Mouse (Mus musculus) CH12.LX (cell line): ENCODE measurements around the gene Arfgap3. TPM values are rescaled to one million over a fixed set of nuclear protein-coding genes. Genes with fewer than 3 reads are reported as not detected.

Experiments used
- DNase-seq: peaks from one replicate; pipeline ENCODE4 v3.0.0-alpha.2; 2013; ENCODE audit errors: extremely low read depth
- H3K27ac ChIP-seq: 2 replicates; pipeline ENCODE4 v1.5.1; 2012; ENCODE audit warnings: low read depth, mild to moderate bottlenecking, control low read depth, moderate library complexity; ENCODE audit not compliant: insufficient read depth
- H3K27me3 ChIP-seq: replicated peaks from 2 replicates; pipeline ENCODE3; 2012; ENCODE audit warnings: inconsistent platforms
- H3K36me3 ChIP-seq, 2 experiments: replicated peaks in 1 of 2; 2 replicates each; pipeline versions ENCODE3 to v1.6.1; 2012; ENCODE audit warnings: inconsistent platforms in 1 of 2, low read length in 1 of 2, mild to moderate bottlenecking in 1 of 2, mixed read lengths in 1 of 2, moderate library complexity in 1 of 2; ENCODE audit not compliant: control insufficient read depth in 1 of 2, insufficient read depth in 1 of 2
- H3K4me1 ChIP-seq, 2 experiments: 2 replicates each; pipeline ENCODE4 v1.6.1; 2012; ENCODE audit warnings: inconsistent platforms in 1 of 2, moderate library complexity in 1 of 2; ENCODE audit not compliant: insufficient read depth in 2 of 2, control insufficient read depth in 1 of 2
- H3K4me2 ChIP-seq: 2 replicates; pipeline ENCODE4 v1.6.1; 2012; ENCODE audit warnings: low read depth, mild to moderate bottlenecking, control low read depth; ENCODE audit not compliant: poor library complexity, insufficient read depth, severe bottlenecking
- H3K4me3 ChIP-seq, 3 experiments: fragments of 150-350 bp in 1 of 3; sonication (generic) in 1 of 3; replicated peaks in 1 of 3; 2 replicates each; pipeline versions ENCODE3 to v1.5.1; 2011 to 2012; ENCODE audit warnings: low read depth in 2 of 3, low read length in 2 of 3, mild to moderate bottlenecking in 2 of 3, moderate library complexity in 2 of 3, control low read depth in 1 of 3, improper control_type of control experiment in 1 of 3, inconsistent platforms in 1 of 3, mixed read lengths in 1 of 3; ENCODE audit not compliant: poor library complexity in 1 of 3
- H3K79me2 ChIP-seq: replicated peaks from 2 replicates; pipeline ENCODE4 v1.6.1; 2012; ENCODE audit warnings: mild to moderate bottlenecking, moderate library complexity; ENCODE audit not compliant: control insufficient read depth, poor library complexity, insufficient read depth, severe bottlenecking; ENCODE audit errors: extremely low read depth
- H3K9ac ChIP-seq: 2 replicates; pipeline ENCODE4 v1.6.1; 2012; ENCODE audit warnings: low read depth, mild to moderate bottlenecking, control low read depth, moderate library complexity; ENCODE audit not compliant: insufficient read depth
- H3K9me3 ChIP-seq: replicated peaks from 2 replicates; pipeline ENCODE3; 2012; ENCODE audit warnings: low read length, inconsistent platforms, mixed read lengths
- BHLHE40 ChIP-seq: IDR thresholded peaks from 2 replicates; pipeline ENCODE4 v1.6.1; 2011; ENCODE audit warnings: mild to moderate bottlenecking, low read depth, low read length, improper control_type of control experiment
- CHD1 ChIP-seq: IDR thresholded peaks from 2 replicates; pipeline ENCODE4 v1.6.1; 2012; ENCODE audit warnings: low read depth, low read length, improper control_type of control experiment, inconsistent platforms
- CHD2 ChIP-seq: IDR thresholded peaks from 2 replicates; pipeline ENCODE4 v1.6.1; 2011; ENCODE audit warnings: low read length, improper control_type of control experiment
- CTCF ChIP-seq, 2 experiments: IDR thresholded peaks in 1 of 2; conservative IDR thresholded peaks in 1 of 2; 2 replicates each; pipeline ENCODE4 v1.5.1; 2011 to 2012; ENCODE audit warnings: low read depth in 2 of 2, low read length in 2 of 2, improper control_type of control experiment in 1 of 2, inconsistent platforms in 1 of 2, mild to moderate bottlenecking in 1 of 2, moderate library complexity in 1 of 2
- E2F4 ChIP-seq: IDR thresholded peaks from 2 replicates; pipeline ENCODE4 v1.6.1; 2011; ENCODE audit warnings: low read depth, low read length, improper control_type of control experiment; ENCODE audit not compliant: insufficient replicate concordance
- ELF1 ChIP-seq: IDR thresholded peaks from 2 replicates; pipeline ENCODE4 v1.6.1; 2014; ENCODE audit warnings: low read depth, mild to moderate bottlenecking, inconsistent platforms, low read length, improper control_type of control experiment
- EP300 ChIP-seq: IDR thresholded peaks from 2 replicates; pipeline ENCODE4 v1.6.1; 2011; ENCODE audit warnings: low read length, improper control_type of control experiment
- ETS1 ChIP-seq: conservative IDR thresholded peaks from 2 replicates; pipeline ENCODE4 v1.6.1; 2012; ENCODE audit warnings: low read depth, mild to moderate bottlenecking, inconsistent platforms, low read length, improper control_type of control experiment, moderate library complexity
- GABPA ChIP-seq: IDR thresholded peaks from 2 replicates; pipeline ENCODE4 v1.6.1; 2012; ENCODE audit warnings: low read depth, low read length, improper control_type of control experiment, inconsistent platforms; ENCODE audit not compliant: insufficient replicate concordance
- HCFC1 ChIP-seq: IDR thresholded peaks from 2 replicates; pipeline ENCODE4 v1.6.1; 2012; ENCODE audit warnings: low read depth, mild to moderate bottlenecking, inconsistent platforms, low read length, improper control_type of control experiment
- JUN ChIP-seq: IDR thresholded peaks from 2 replicates; pipeline ENCODE4 v1.6.1; 2011; ENCODE audit warnings: low read depth, mild to moderate bottlenecking, low read length, improper control_type of control experiment, moderate library complexity; ENCODE audit not compliant: insufficient read depth
- JUND ChIP-seq: conservative IDR thresholded peaks from 2 replicates; pipeline ENCODE4 v1.6.1; 2011; ENCODE audit warnings: low read depth, low read length, improper control_type of control experiment
- KAT2A ChIP-seq: IDR thresholded peaks from 2 replicates; pipeline ENCODE4 v1.6.1; 2012; ENCODE audit warnings: low read length, improper control_type of control experiment, inconsistent platforms; ENCODE audit not compliant: insufficient replicate concordance
- MAFK ChIP-seq: IDR thresholded peaks from 2 replicates; pipeline ENCODE4 v1.6.1; 2011; ENCODE audit warnings: low read length, improper control_type of control experiment; ENCODE audit not compliant: insufficient replicate concordance
- MAX ChIP-seq: IDR thresholded peaks from 2 replicates; pipeline ENCODE4 v1.6.1; 2011; ENCODE audit warnings: low read length, improper control_type of control experiment
- MAZ ChIP-seq: IDR thresholded peaks from 2 replicates; pipeline ENCODE4 v1.6.1; 2012; ENCODE audit warnings: low read depth, mild to moderate bottlenecking, inconsistent platforms, low read length, improper control_type of control experiment, moderate library complexity
- MEF2A ChIP-seq: IDR thresholded peaks from 2 replicates; pipeline ENCODE4 v1.6.1; 2014; ENCODE audit warnings: low read depth, mild to moderate bottlenecking, inconsistent platforms, low read length, improper control_type of control experiment, borderline replicate concordance
- MXI1 ChIP-seq: IDR thresholded peaks from 2 replicates; pipeline ENCODE4 v1.6.1; 2011; ENCODE audit warnings: mild to moderate bottlenecking, low read depth, low read length, improper control_type of control experiment
- NELFE ChIP-seq: IDR thresholded peaks from 2 replicates; pipeline ENCODE4 v1.6.1; 2011; ENCODE audit warnings: low read depth, low read length, improper control_type of control experiment
- PAX5 ChIP-seq: IDR thresholded peaks from 2 replicates; pipeline ENCODE4 v1.6.1; 2012; ENCODE audit warnings: low read length, inconsistent platforms, mixed read lengths
- POLR2A ChIP-seq: IDR thresholded peaks from 2 replicates; pipeline ENCODE4 v1.6.1; 2011; ENCODE audit warnings: low read depth, mild to moderate bottlenecking, improper control_type of control experiment, low read length
- POLR2AphosphoS2 ChIP-seq: IDR thresholded peaks from 2 replicates; pipeline ENCODE4 v1.6.1; 2011; ENCODE audit warnings: low read depth, low read length, improper control_type of control experiment
- RAD21 ChIP-seq: IDR thresholded peaks from 2 replicates; pipeline ENCODE4 v1.6.1; 2011; ENCODE audit warnings: low read depth, mild to moderate bottlenecking, low read length, improper control_type of control experiment, moderate library complexity
- RCOR1 ChIP-seq: conservative IDR thresholded peaks from 2 replicates; pipeline ENCODE4 v1.6.1; 2012; ENCODE audit warnings: low read depth, mild to moderate bottlenecking, inconsistent platforms, low read length, improper control_type of control experiment
- SIN3A ChIP-seq: IDR thresholded peaks from 2 replicates; pipeline ENCODE4 v1.6.1; 2012; ENCODE audit warnings: low read length, improper control_type of control experiment, inconsistent platforms
- TBP ChIP-seq: conservative IDR thresholded peaks from 2 replicates; pipeline ENCODE4 v1.6.1; 2011; ENCODE audit warnings: low read depth, low read length, improper control_type of control experiment
- USF1 ChIP-seq: IDR thresholded peaks from 2 replicates; pipeline ENCODE4 v1.6.1; 2014; ENCODE audit warnings: low read depth, mild to moderate bottlenecking, inconsistent platforms, low read length, improper control_type of control experiment
- USF2 ChIP-seq: conservative IDR thresholded peaks from 2 replicates; pipeline ENCODE4 v1.6.1; 2011; ENCODE audit warnings: low read depth, low read length, improper control_type of control experiment
- ZC3H11A ChIP-seq: IDR thresholded peaks from 2 replicates; pipeline ENCODE4 v1.6.1; 2012; ENCODE audit warnings: low read depth, mild to moderate bottlenecking, inconsistent platforms, low read length, improper control_type of control experiment
- ZKSCAN1 ChIP-seq: IDR thresholded peaks from 2 replicates; pipeline ENCODE4 v1.6.1; 2012; ENCODE audit warnings: low read depth, inconsistent platforms, low read length, improper control_type of control experiment, borderline replicate concordance
- ZMIZ1 ChIP-seq: IDR thresholded peaks from 2 replicates; pipeline ENCODE4 v1.6.1; 2012; ENCODE audit warnings: low read depth, mild to moderate bottlenecking, inconsistent platforms, low read length, improper control_type of control experiment
- ZNF384 ChIP-seq: IDR thresholded peaks from 2 replicates; pipeline ENCODE4 v1.6.1; 2012; ENCODE audit warnings: low read depth, low read length, improper control_type of control experiment, inconsistent platforms
- dilution Hi-C: fragments of 300-500 bp; cut with MboI; formaldehyde crosslinking; loops from 2 replicates; pipeline ENCODE4 v1.14.3; 2020; ENCODE audit warnings: low sequenced_read_pairs; ENCODE audit not compliant: extremely low pct_unique_long_range_greater_than_20kb, extremely low pct_ligation_motif_present
- in situ Hi-C: fragments of 300-500 bp; cut with MboI; formaldehyde crosslinking; loops from 3 replicates; pipeline ENCODE4 v1.14.3; 2019; ENCODE audit warnings: low sequenced_read_pairs, low pct_ligation_motif_present, low pct_unique_long_range_greater_than_20kb, mixed read lengths
- polyA plus RNA-seq: library from polyadenylated mRNA; unstranded; fragments of >175 nt; gene quantifications from 2 replicates; pipeline ENCODE4 v1.2.1, GENCODE M21; 2012; ENCODE audit warnings: low read depth; ENCODE audit not compliant: insufficient read length
- total RNA-seq, 2 experiments: library from RNA; depleted of rRNA; stranded (reverse); fragments of 300-350 nt in 1 of 2; fragments of >200 nt in 1 of 2; gene quantifications; 2 replicates each; pipeline ENCODE4 v1.2.3; 2012 to 2014

Gene Arfgap3
- total and polyA plus RNA-seq, 3 experiments, result 11.0 to 21.7 (median 20.3) TPM

DNA sequence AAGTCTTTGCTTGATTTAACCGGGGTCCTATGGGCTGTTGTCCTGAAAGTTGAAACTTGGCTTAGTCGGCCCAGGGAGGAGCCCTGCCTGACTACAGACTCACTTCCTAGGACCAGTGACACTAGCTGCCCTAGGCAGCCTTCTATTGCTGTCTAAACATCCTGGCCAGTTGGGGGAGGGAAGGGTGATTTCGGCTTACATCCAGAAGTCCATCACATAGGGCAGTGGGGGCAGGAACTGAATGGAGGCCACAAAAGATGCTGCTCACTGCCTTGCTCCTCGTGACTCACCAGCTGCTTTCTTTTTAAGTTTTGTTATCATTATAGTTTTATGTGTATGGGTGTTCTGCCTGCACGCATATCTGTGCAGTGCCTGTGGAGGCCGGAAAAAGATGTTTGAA lies 56.9 kb downstream of the Arfgap3 start:
- TF ChIP-seq ZC3H11A (no peak), MAFK (no peak), ZNF384 (no peak), POLR2AphosphoS2 (no peak), EP300 (no peak), JUN (no peak), MAZ (no peak), ZMIZ1 (no peak)
- peaks cover 0 to 4% of the 10 kb centered on the region in 2 experiments for H3K36me3 ChIP-seq
- H3K4me2 ChIP-seq, result no peak overlapping the region
- in situ Hi-C loops, result no loop called here
- no peak overlapping the region for H3K9ac ChIP-seq
- H3K4me3 ChIP-seq, result no peak overlapping the region
- no peak for DNase-seq
- no peaks in the 10 kb centered on the region for H3K79me2 ChIP-seq
- no peak overlapping the region for H3K27ac ChIP-seq
- H3K27me3 ChIP-seq, result no peaks in the 10 kb centered on the region
- H3K9me3 ChIP-seq, result peaks cover 10% of the 10 kb centered on the region
- dilution Hi-C loops, result no loop called here
- H3K4me1 ChIP-seq, result peaks cover 36 to 66% of the 10 kb centered on the region in 2 experiments

DNA sequence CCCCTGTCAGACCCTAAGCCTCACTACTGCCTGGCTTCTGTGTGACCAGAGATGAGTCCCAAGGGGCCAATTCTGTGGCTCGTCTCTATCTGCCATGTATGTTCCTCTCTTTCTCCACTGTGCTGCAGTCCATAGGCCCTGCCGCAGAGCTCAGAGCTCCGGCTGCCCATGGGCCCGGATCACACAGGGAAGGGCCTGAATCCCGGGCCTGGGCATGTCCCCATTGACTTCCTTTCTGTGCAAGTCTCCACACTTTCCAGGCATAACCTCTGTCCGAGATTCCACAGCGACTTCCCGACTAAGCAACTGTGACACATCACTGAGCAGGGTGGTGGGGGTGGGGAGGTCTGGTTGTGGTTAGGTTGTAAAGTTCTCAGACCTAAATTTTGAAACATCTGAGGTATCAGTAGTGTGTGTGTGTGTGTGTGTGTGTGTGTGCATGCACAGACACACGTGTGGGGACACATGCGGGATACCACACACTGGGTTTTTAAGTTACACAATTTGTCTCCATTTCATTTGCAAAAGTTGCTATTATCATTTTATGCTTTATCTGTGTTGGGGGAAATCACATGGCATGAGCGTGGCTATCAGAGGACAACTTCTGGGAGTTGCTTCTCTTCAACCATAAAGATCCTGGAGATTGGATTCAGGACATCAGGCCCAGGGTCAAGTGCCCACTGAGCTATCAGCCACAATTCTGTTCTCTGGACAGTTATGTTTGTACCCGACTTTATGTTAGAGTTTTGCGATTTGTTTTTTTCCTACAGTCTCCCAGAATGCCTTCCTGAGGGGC lies 57.6 kb downstream of the Arfgap3 start:
- Histone ChIP-seq H3K79me2 (no peaks in the 10 kb centered on the region), H3K36me3 (no peaks in the 10 kb centered on the region), H3K9me3 (peaks cover 6% of the 10 kb centered on the region), H3K4me3 (no peak overlapping the region), H3K9ac (no peak overlapping the region), H3K4me2 (no peak overlapping the region), H3K27ac (no peak overlapping the region), H3K4me1 (peaks cover 36 to 64% of the 10 kb centered on the region in 2 experiments), H3K27me3 (no peaks in the 10 kb centered on the region)
- DNase-seq, result peak; percentile 85
- dilution Hi-C loops, result no loop called here
- in situ Hi-C loops, result no loop called here
- TF ChIP-seq JUND, result no peak
- TF ChIP-seq BHLHE40, result peak; percentile 75
- no peak for TF ChIP-seq PAX5
- TF ChIP-seq MAX, result 0 out of 2 replicates have a peak, but pooled peaks have one; percentile 35
- no peak for TF ChIP-seq MEF2A
- no peak for TF ChIP-seq ZC3H11A
- TF ChIP-seq E2F4, result no peak
- TF ChIP-seq JUN, result no peak
- TF ChIP-seq ELF1, result no peak
- no peak for TF ChIP-seq MAZ
- no peak for TF ChIP-seq KAT2A
- no peak for TF ChIP-seq ZMIZ1
- TF ChIP-seq USF2, result no peak
- TF ChIP-seq USF1, result no peak
- no peak for TF ChIP-seq RCOR1
- TF ChIP-seq SIN3A, result no peak
- TF ChIP-seq CHD1, result no peak
- no peak for TF ChIP-seq RAD21
- TF ChIP-seq TBP, result no peak
- no peak for TF ChIP-seq GABPA
- TF ChIP-seq ETS1, result peak; percentile 28; the same call in 1 of the 2 replicates
- TF ChIP-seq HCFC1, result no peak
- TF ChIP-seq MXI1, result no peak
- TF ChIP-seq CTCF (conservative IDR thresholded peaks at IDR 0.05 in 1 of 2, IDR thresholded peaks at IDR 0.05 in 1 of 2; ENCODE audit: low read depth in 2 of 2, low read length in 2 of 2), result no peak
- TF ChIP-seq ZKSCAN1, result no peak
- TF ChIP-seq MAFK, result no peak
- no peak for TF ChIP-seq NELFE
- peak; percentile 51 for TF ChIP-seq CHD2
- TF ChIP-seq POLR2A, result no peak
